Mouse (Mus musculus): ENCODE data around the gene Chpf. TPM values are rescaled to one million over a fixed set of nuclear protein-coding genes. Genes with fewer than 3 reads are reported as not detected.

Gene Chpf
- polyA plus RNA-seq, 1 experiment, result 31.6 TPM

- no peak for TF ChIP-seq CTCF (conservative IDR thresholded peaks at IDR 0.05; ENCODE audit: insufficient read depth, insufficient read length, low read depth, low read length)
- TF ChIP-seq POLR2A (IDR thresholded peaks at IDR 0.05; ENCODE audit: low read depth, low read length), result no peak
- no peak for DNase-seq
- H3K27me3 ChIP-seq (replicated peaks; ENCODE audit: control insufficient read depth, insufficient read depth, low read length), result no peaks in the 10 kb centered on the region; the same call in 1 of the 2 replicates
- H3K27ac ChIP-seq (ENCODE audit: insufficient read depth, low read depth, low read length), result no peak overlapping the region
- H3K36me3 ChIP-seq (ENCODE audit: control insufficient read depth, insufficient read depth, low read length), result no peaks in the 10 kb centered on the region
- H3K4me3 ChIP-seq (ENCODE audit: insufficient read depth, low read depth, low read length), result peak overlapping the region; percentile 2; the same call in 1 of the 2 replicates
- no peaks in the 10 kb centered on the region for H3K4me1 ChIP-seq (ENCODE audit: control insufficient read depth, insufficient read depth, low read length)
- WGBS, result 11% methylated on average over 21 of the region's 23 CpGs
Observed at GRCm38 (mm10) chr1:75458789-75459684, 20.1 kb downstream of the Chpf start.

GRCm38 (mm10) chr1:75458025-75458788, 20.9 kb downstream of the Chpf start:
- WGBS, result 7% methylated on average over 40 of the region's 42 CpGs
- peak; percentile 38 for DNase-seq
- no peaks in the 10 kb centered on the region for H3K4me1 ChIP-seq (ENCODE audit: control insufficient read depth, insufficient read depth, low read length)
- no peak overlapping the region for H3K27ac ChIP-seq (ENCODE audit: insufficient read depth, low read depth, low read length)
- no peaks in the 10 kb centered on the region for H3K36me3 ChIP-seq (ENCODE audit: control insufficient read depth, insufficient read depth, low read length)
- no peaks in the 10 kb centered on the region; the same call in 1 of the 2 replicates for H3K27me3 ChIP-seq (replicated peaks; ENCODE audit: control insufficient read depth, insufficient read depth, low read length)
- TF ChIP-seq CTCF (conservative IDR thresholded peaks at IDR 0.05; ENCODE audit: insufficient read depth, insufficient read length, low read depth, low read length), result no peak
- no peak for TF ChIP-seq POLR2A (IDR thresholded peaks at IDR 0.05; ENCODE audit: low read depth, low read length)
- peak overlapping the region; percentile 2; the same call in 1 of the 2 replicates for H3K4me3 ChIP-seq (ENCODE audit: insufficient read depth, low read depth, low read length)

GRCm38 (mm10) chr1:75457710-75458024, 21.4 kb downstream of the Chpf start:
- H3K27ac ChIP-seq (ENCODE audit: insufficient read depth, low read depth, low read length), result no peak overlapping the region
- 11% methylated on average over 10 of the region's 10 CpGs for WGBS
- no peaks in the 10 kb centered on the region; the same call in 1 of the 2 replicates for H3K27me3 ChIP-seq (replicated peaks; ENCODE audit: control insufficient read depth, insufficient read depth, low read length)
- no peak overlapping the region for H3K4me3 ChIP-seq (ENCODE audit: insufficient read depth, low read depth, low read length)
- H3K4me1 ChIP-seq (ENCODE audit: control insufficient read depth, insufficient read depth, low read length), result no peaks in the 10 kb centered on the region
- no peaks in the 10 kb centered on the region for H3K36me3 ChIP-seq (ENCODE audit: control insufficient read depth, insufficient read depth, low read length)
- DNase-seq, result no peak
- no peak for TF ChIP-seq POLR2A (IDR thresholded peaks at IDR 0.05; ENCODE audit: low read depth, low read length)
- no peak for TF ChIP-seq CTCF (conservative IDR thresholded peaks at IDR 0.05; ENCODE audit: insufficient read depth, insufficient read length, low read depth, low read length)

- 30% methylated on average over 14 of the region's 14 CpGs for WGBS
- Histone ChIP-seq H3K27ac (ENCODE audit: insufficient read depth, low read depth, low read length) (no peak overlapping the region), H3K4me1 (ENCODE audit: control insufficient read depth, insufficient read depth, low read length) (no peaks in the 10 kb centered on the region), H3K27me3 (replicated peaks; ENCODE audit: control insufficient read depth, insufficient read depth, low read length) (no peaks in the 10 kb centered on the region; the same call in 1 of the 2 replicates), H3K4me3 (ENCODE audit: insufficient read depth, low read depth, low read length) (no peak overlapping the region), H3K36me3 (ENCODE audit: control insufficient read depth, insufficient read depth, low read length) (no peaks in the 10 kb centered on the region)
- no peak for TF ChIP-seq POLR2A (IDR thresholded peaks at IDR 0.05; ENCODE audit: low read depth, low read length)
- peak; percentile 34; the same call in 1 of the 2 replicates for TF ChIP-seq CTCF (conservative IDR thresholded peaks at IDR 0.05; ENCODE audit: insufficient read depth, insufficient read length, low read depth, low read length)
- DNase-seq, result no peak
Observed at GRCm38 (mm10) chr1:75456746-75457564, 22.2 kb downstream of the Chpf start.

- WGBS, result 47% methylated on average over 5 of the region's 5 CpGs
- Histone ChIP-seq H3K4me1 (ENCODE audit: control insufficient read depth, insufficient read depth, low read length) (no peaks in the 10 kb centered on the region), H3K27ac (ENCODE audit: insufficient read depth, low read depth, low read length) (no peak overlapping the region), H3K27me3 (replicated peaks; ENCODE audit: control insufficient read depth, insufficient read depth, low read length) (no peaks in the 10 kb centered on the region; the same call in 1 of the 2 replicates), H3K4me3 (ENCODE audit: insufficient read depth, low read depth, low read length) (no peak overlapping the region), H3K36me3 (ENCODE audit: control insufficient read depth, insufficient read depth, low read length) (no peaks in the 10 kb centered on the region)
- no peak for TF ChIP-seq CTCF (conservative IDR thresholded peaks at IDR 0.05; ENCODE audit: insufficient read depth, insufficient read length, low read depth, low read length)
- no peak for TF ChIP-seq POLR2A (IDR thresholded peaks at IDR 0.05; ENCODE audit: low read depth, low read length)
- DNase-seq, result no peak
Observed at GRCm38 (mm10) chr1:75455948-75456347, 23.2 kb downstream of the Chpf start.

GRCm38 (mm10) chr1:75455433-75455832, 23.7 kb downstream of the Chpf start:
- TF ChIP-seq CTCF (conservative IDR thresholded peaks at IDR 0.05; ENCODE audit: insufficient read depth, insufficient read length, low read depth, low read length), result no peak
- H3K27me3 ChIP-seq (replicated peaks; ENCODE audit: control insufficient read depth, insufficient read depth, low read length), result no peaks in the 10 kb centered on the region; the same call in none of the 2 replicates
- no peak for DNase-seq
- WGBS, result 69% methylated on average over 3 of the region's 3 CpGs
- H3K36me3 ChIP-seq (ENCODE audit: control insufficient read depth, insufficient read depth, low read length), result no peaks in the 10 kb centered on the region
- no peaks in the 10 kb centered on the region for H3K4me1 ChIP-seq (ENCODE audit: control insufficient read depth, insufficient read depth, low read length)
- no peak overlapping the region for H3K27ac ChIP-seq (ENCODE audit: insufficient read depth, low read depth, low read length)
- no peak overlapping the region for H3K4me3 ChIP-seq (ENCODE audit: insufficient read depth, low read depth, low read length)

Measured in kidney, adult 2 months (tissue).